Mouse (Mus musculus) inflammation-experienced regulatory T-cells, adult 16 weeks (primary cell): ENCODE results near the gene Gh. TPM values are rescaled to one million over a fixed set of nuclear protein-coding genes. Genes with fewer than 3 reads are reported as not detected.

Source experiments
- polyA plus RNA-seq: library from polyadenylated mRNA; unstranded; fragments of 100-300 nt; shearing (Covaris generic); gene quantifications from one replicate; pipeline ENCODE4 v1.2.1, GENCODE M21; 2017

Gh gene
- not detected for polyA plus RNA-seq

GRCm38 (mm10) chr11:106301765-106302164 is at the start of gene Gh:
Gh (minus strand) TSS chr11:106301865.

GRCm38 (mm10) chr11:106314333-106314812 is 12.7 kb upstream of the Gh start, which contains the start of gene Cd79b:
Cd79b (minus strand) TSS chr11:106314762.

GRCm38 (mm10) chr11:106276454-106276853 is 25.2 kb downstream of the Gh start, which contains the start of gene Tcam1:
Tcam1 (plus strand) TSS chr11:106276672.

GRCm38 (mm10) chr11:106272644-106273310 is 28.9 kb downstream of the Gh start, which contains the start of gene Smarcd2:
Smarcd2 (minus strand) TSS chr11:106272972.

GRCm38 (mm10) chr11:106255685-106256451 is 45.8 kb downstream of the Gh start, which contains the start of the genes Ftsj3 and Psmc5:
Ftsj3 (minus strand) TSS chr11:106256079.
Psmc5 (plus strand) TSS chr11:106256154.

Other genes with a start within 250 kb of the Gh start
- gene Taco1, start 235.8 kb downstream of the Gh start, polyA plus RNA-seq: 16.8 TPM
- gene Map3k3, start 217.3 kb downstream of the Gh start, polyA plus RNA-seq: 15.5 TPM
- not detected for gene Gm10840, start 141.0 kb downstream of the Gh start, polyA plus RNA-seq
- gene Limd2, start 141.0 kb downstream of the Gh start, polyA plus RNA-seq: 952 TPM
- 41.8 TPM for gene Strada, start 99.7 kb downstream of the Gh start, polyA plus RNA-seq
- 136 TPM for gene Ccdc47, start 85.5 kb downstream of the Gh start, polyA plus RNA-seq
- 105 TPM for gene Ddx42, start 84.9 kb downstream of the Gh start, polyA plus RNA-seq
- 86.4 TPM for gene Ftsj3, start 45.8 kb downstream of the Gh start, polyA plus RNA-seq
- 203 TPM for gene Psmc5, start 45.7 kb downstream of the Gh start, polyA plus RNA-seq
- gene Smarcd2, start 28.9 kb downstream of the Gh start, polyA plus RNA-seq: 18.2 TPM
- gene Tcam1, start 25.2 kb downstream of the Gh start, polyA plus RNA-seq: not detected
- gene Cd79b, start 12.9 kb upstream of the Gh start, polyA plus RNA-seq: 56.1 TPM
- gene Scn4a, start 51.4 kb upstream of the Gh start, polyA plus RNA-seq: not detected
- gene Prr29, start 63.6 kb upstream of the Gh start, polyA plus RNA-seq: not detected
- 104 TPM for gene Icam2, start 86.2 kb upstream of the Gh start, polyA plus RNA-seq
- 2.3 TPM for gene Ern1, start 186.0 kb upstream of the Gh start, polyA plus RNA-seq